Mouse (Mus musculus): ENCODE results near the gene Rnf26. TPM values are rescaled to one million over a fixed set of nuclear protein-coding genes. Genes with fewer than 3 reads are reported as not detected.

The Rnf26 gene
- total RNA-seq (2018; cell fraction: chromatin; rRNA removed): 10 to 100 TPM in 3 of 26 experiments, 1 to 10 TPM in 23; 1.3 to 18.0 (median 5.5) TPM
- 10 to 100 TPM; 12.9 to 29.2 (median 20.3) TPM for total RNA-seq (2018; cell fraction: cytosol; rRNA removed)
- total RNA-seq (2018; cell fraction: nucleus; rRNA removed): 10 to 100 TPM in 22 of 26 experiments, 1 to 10 TPM in 4; 6.6 to 28.0 (median 14.0) TPM
- 13.3 to 20.0 TPM (median 18.3 TPM) in 3 replicates for polyA plus RNA-seq (2018)

GRCm38 (mm10) chr9:44113105-44113789, at the start of gene Rnf26, which contains the start of gene Gm49380:
Gene Rnf26 (minus strand): TSS chr9:44113517.
Gene Gm49380 (minus strand): TSS chr9:44113500.
- peaks cover 32% of the 10 kb centered on the region for H3K79me2 ChIP-seq (ENCODE audit: inconsistent target)
- H3K36me3 ChIP-seq (ENCODE audit: inconsistent target): no peaks in the 10 kb centered on the region
- peak within 1 kb of the TSS; percentile 48 for H3K4me3 ChIP-seq (ENCODE audit: inconsistent target)
- under 1% methylated on average over 51 of the region's 51 CpGs for WGBS (ENCODE audit: missing documents)
- H3K27ac ChIP-seq: no peak within 1 kb of the TSS

GRCm38 (mm10) chr9:44159886-44160285, 46.6 kb upstream of the Rnf26 start:
- 88% methylated on average over 3 of the region's 3 CpGs for WGBS (ENCODE audit: missing documents)
- Histone ChIP-seq H3K27ac (no peak overlapping the region), H3K36me3 (ENCODE audit: inconsistent target) (peaks cover 85% of the 10 kb centered on the region), H3K4me3 (ENCODE audit: inconsistent target) (no peak overlapping the region), H3K79me2 (ENCODE audit: inconsistent target) (peaks cover 29% of the 10 kb centered on the region; the same call in 1 of the 2 replicates)

- Histone ChIP-seq H3K36me3 (ENCODE audit: inconsistent target) (peaks cover 85% of the 10 kb centered on the region), H3K4me3 (ENCODE audit: inconsistent target) (no peak overlapping the region), H3K79me2 (ENCODE audit: inconsistent target) (no peaks in the 10 kb centered on the region), H3K27ac (no peak overlapping the region)
- 93% methylated on average over 2 of the region's 3 CpGs for WGBS (ENCODE audit: missing documents)
Measured at GRCm38 (mm10) chr9:44147290-44147689, 34.0 kb upstream of the Rnf26 start.

- Histone ChIP-seq H3K27ac (no peak overlapping the region), H3K36me3 (ENCODE audit: inconsistent target) (peaks cover 61% of the 10 kb centered on the region; the same call in 1 of the 2 replicates), H3K4me3 (ENCODE audit: inconsistent target) (no peak overlapping the region), H3K79me2 (ENCODE audit: inconsistent target) (no peaks in the 10 kb centered on the region)
Measured at GRCm38 (mm10) chr9:44144718-44145060, 31.4 kb upstream of the Rnf26 start.

- 93% methylated on average over 3 of the region's 8 CpGs for WGBS (ENCODE audit: missing documents)
- Histone ChIP-seq H3K36me3 (ENCODE audit: inconsistent target) (peaks cover 56% of the 10 kb centered on the region; the same call in 1 of the 2 replicates), H3K79me2 (ENCODE audit: inconsistent target) (no peaks in the 10 kb centered on the region), H3K4me3 (ENCODE audit: inconsistent target) (no peak overlapping the region), H3K27ac (no peak overlapping the region)
Measured at GRCm38 (mm10) chr9:44144023-44144717, 30.9 kb upstream of the Rnf26 start.

GRCm38 (mm10) chr9:44143421-44143820, 30.1 kb upstream of the Rnf26 start:
- H3K79me2 ChIP-seq (ENCODE audit: inconsistent target): no peaks in the 10 kb centered on the region
- H3K36me3 ChIP-seq (ENCODE audit: inconsistent target): peaks cover 50% of the 10 kb centered on the region; the same call in 1 of the 2 replicates
- no peak overlapping the region for H3K4me3 ChIP-seq (ENCODE audit: inconsistent target)
- 93% methylated on average over 5 of the region's 5 CpGs for WGBS (ENCODE audit: missing documents)
- H3K27ac ChIP-seq: no peak overlapping the region

GRCm38 (mm10) chr9:44141951-44142350, 28.6 kb upstream of the Rnf26 start:
- 95% methylated on average over 5 of the region's 5 CpGs for WGBS (ENCODE audit: missing documents)
- Histone ChIP-seq H3K27ac (no peak overlapping the region), H3K4me3 (ENCODE audit: inconsistent target) (no peak overlapping the region), H3K79me2 (ENCODE audit: inconsistent target) (no peaks in the 10 kb centered on the region), H3K36me3 (ENCODE audit: inconsistent target) (peaks cover 35% of the 10 kb centered on the region; the same call in 1 of the 2 replicates)

GRCm38 (mm10) chr9:44137846-44138245, 24.5 kb upstream of the Rnf26 start:
- Histone ChIP-seq H3K4me3 (ENCODE audit: inconsistent target) (no peak overlapping the region), H3K79me2 (ENCODE audit: inconsistent target) (no peaks in the 10 kb centered on the region), H3K27ac (no peak overlapping the region), H3K36me3 (ENCODE audit: inconsistent target) (0 out of 2 replicates have a peak, but pooled peaks cover 3% of the 10 kb centered on the region)
- 18% methylated on average over 4 of the region's 4 CpGs for WGBS (ENCODE audit: missing documents)

- Histone ChIP-seq H3K27ac (no peak overlapping the region), H3K4me3 (ENCODE audit: inconsistent target) (no peak overlapping the region), H3K36me3 (ENCODE audit: inconsistent target) (no peaks in the 10 kb centered on the region), H3K79me2 (ENCODE audit: inconsistent target) (no peaks in the 10 kb centered on the region)
- 63% methylated on average over 7 of the region's 7 CpGs for WGBS (ENCODE audit: missing documents)
Measured at GRCm38 (mm10) chr9:44135731-44136411, 22.6 kb upstream of the Rnf26 start.

GRCm38 (mm10) chr9:44134851-44135730, 21.8 kb upstream of the Rnf26 start:
- H3K36me3 ChIP-seq (ENCODE audit: inconsistent target): no peaks in the 10 kb centered on the region
- H3K79me2 ChIP-seq (ENCODE audit: inconsistent target): no peaks in the 10 kb centered on the region
- WGBS (ENCODE audit: missing documents): 7% methylated on average over 42 of the region's 49 CpGs
- H3K27ac ChIP-seq: no peak overlapping the region
- no peak overlapping the region; the same call in 1 of the 2 replicates for H3K4me3 ChIP-seq (ENCODE audit: inconsistent target)

GRCm38 (mm10) chr9:44134101-44134850, 21.0 kb upstream of the Rnf26 start, which contains the start of gene Mcam:
Gene Mcam (plus strand): TSS chr9:44134469.
- Histone ChIP-seq H3K79me2 (ENCODE audit: inconsistent target) (no peaks in the 10 kb centered on the region), H3K27ac (no peak within 1 kb of the TSS), H3K36me3 (ENCODE audit: inconsistent target) (no peaks in the 10 kb centered on the region), H3K4me3 (ENCODE audit: inconsistent target) (no peak within 1 kb of the TSS; the same call in 1 of the 2 replicates)
- WGBS (ENCODE audit: missing documents): 2% methylated on average over 49 of the region's 55 CpGs

- 57% methylated on average over 2 of the region's 2 CpGs for WGBS (ENCODE audit: missing documents)
- Histone ChIP-seq H3K4me3 (ENCODE audit: inconsistent target) (no peak overlapping the region), H3K79me2 (ENCODE audit: inconsistent target) (no peaks in the 10 kb centered on the region), H3K36me3 (ENCODE audit: inconsistent target) (no peaks in the 10 kb centered on the region), H3K27ac (no peak overlapping the region)
Measured at GRCm38 (mm10) chr9:44133287-44133686, 20.0 kb upstream of the Rnf26 start.

- H3K36me3 ChIP-seq (ENCODE audit: inconsistent target): no peaks in the 10 kb centered on the region
- WGBS (ENCODE audit: missing documents): 85% methylated on average over 5 of the region's 5 CpGs
- no peak overlapping the region for H3K4me3 ChIP-seq (ENCODE audit: inconsistent target)
- no peak overlapping the region for H3K27ac ChIP-seq
- no peaks in the 10 kb centered on the region for H3K79me2 ChIP-seq (ENCODE audit: inconsistent target)
Measured at GRCm38 (mm10) chr9:44132200-44132599, 18.9 kb upstream of the Rnf26 start.

Measured in macrophage (primary cell).